Mouse (Mus musculus) erythroblast, embryonic 14.5 days (primary cell): ENCODE measurements around the gene Arpc2. TPM values are rescaled to one million over a fixed set of nuclear protein-coding genes. Genes with fewer than 3 reads are reported as not detected.

Experiments
- H3K27me3 ChIP-seq: 2 replicates; pipeline ENCODE4 v1.6.1; 2012; ENCODE audit warnings: inconsistent platforms; ENCODE audit not compliant: control insufficient read depth
- H3K36me3 ChIP-seq: 2 replicates; pipeline ENCODE4 v1.6.1; 2012; ENCODE audit warnings: mild to moderate bottlenecking, inconsistent platforms; ENCODE audit not compliant: control insufficient read depth
- H3K4me1 ChIP-seq: 2 replicates; pipeline ENCODE4 v1.6.1; 2012; ENCODE audit warnings: inconsistent platforms; ENCODE audit not compliant: control insufficient read depth
- H3K4me3 ChIP-seq: replicated peaks from 2 replicates; pipeline ENCODE3; 2012; ENCODE audit warnings: moderate library complexity, mild to moderate bottlenecking, inconsistent platforms
- H3K9me3 ChIP-seq: 2 replicates; pipeline ENCODE4 v1.6.1; 2012; ENCODE audit warnings: low read length, inconsistent platforms, mixed read lengths; ENCODE audit not compliant: control insufficient read depth
- GATA1 ChIP-seq: IDR thresholded peaks from 2 replicates; pipeline ENCODE4 v1.6.1; 2012; ENCODE audit warnings: low read length, inconsistent platforms, mixed read lengths
- TAL1 ChIP-seq: IDR thresholded peaks from 3 replicates; pipeline ENCODE4 v1.6.1; 2012; ENCODE audit warnings: low read length, inconsistent platforms, mixed read lengths
- polyA plus RNA-seq: library from polyadenylated mRNA; stranded (reverse); fragments of >175 nt; gene quantifications from 2 replicates; pipeline ENCODE4 v1.2.3, GENCODE M21; 2012

The Arpc2 gene
- polyA plus RNA-seq, 1 experiment = 7.8 TPM

- Histone ChIP-seq H3K9me3 (no peaks in the 10 kb centered on the region), H3K4me3 (no peak overlapping the region), H3K27me3 (no peaks in the 10 kb centered on the region; the same call in 1 of the 2 replicates), H3K4me1 (peaks cover 80% of the 10 kb centered on the region), H3K36me3 (peaks cover 29% of the 10 kb centered on the region)
- TF ChIP-seq TAL1 (no peak), GATA1 (no peak)
Observed at GRCm38 (mm10) chr1:74300347-74301110, 64.6 kb downstream of the Arpc2 start.

GRCm38 (mm10) chr1:74302229-74302628, 66.3 kb downstream of the Arpc2 start:
- H3K4me3 ChIP-seq = no peak overlapping the region
- no peaks in the 10 kb centered on the region for H3K9me3 ChIP-seq
- TF ChIP-seq TAL1 (no peak), GATA1 (no peak)
- H3K4me1 ChIP-seq = peaks cover 65% of the 10 kb centered on the region
- peaks cover 17% of the 10 kb centered on the region for H3K36me3 ChIP-seq
- H3K27me3 ChIP-seq = no peaks in the 10 kb centered on the region; the same call in 1 of the 2 replicates

- H3K36me3 ChIP-seq = peaks cover 13% of the 10 kb centered on the region
- no peaks in the 10 kb centered on the region for H3K9me3 ChIP-seq
- H3K4me3 ChIP-seq = no peak overlapping the region
- H3K4me1 ChIP-seq = peaks cover 61% of the 10 kb centered on the region
- TF ChIP-seq TAL1 (no peak), GATA1 (no peak)
- no peaks in the 10 kb centered on the region; the same call in 1 of the 2 replicates for H3K27me3 ChIP-seq
Observed at GRCm38 (mm10) chr1:74302835-74303234, 67.0 kb downstream of the Arpc2 start.

GRCm38 (mm10) chr1:74303509-74304338, 67.8 kb downstream of the Arpc2 start:
- Histone ChIP-seq H3K36me3 (peaks cover 6% of the 10 kb centered on the region), H3K4me1 (peaks cover 53% of the 10 kb centered on the region), H3K27me3 (no peaks in the 10 kb centered on the region; the same call in 1 of the 2 replicates), H3K9me3 (no peaks in the 10 kb centered on the region), H3K4me3 (peak overlapping the region; percentile 74)
- TF ChIP-seq GATA1 (no peak), TAL1 (no peak)

- Histone ChIP-seq H3K4me3 (peak overlapping the region; percentile 74), H3K36me3 (peaks cover 6% of the 10 kb centered on the region), H3K9me3 (no peaks in the 10 kb centered on the region), H3K4me1 (peaks cover 47% of the 10 kb centered on the region), H3K27me3 (no peaks in the 10 kb centered on the region; the same call in 1 of the 2 replicates)
- TF ChIP-seq TAL1 = no peak
- TF ChIP-seq GATA1 = no peak
Observed at GRCm38 (mm10) chr1:74304339-74304790, 68.5 kb downstream of the Arpc2 start.

- Histone ChIP-seq H3K9me3 (no peaks in the 10 kb centered on the region), H3K36me3 (peaks cover 6% of the 10 kb centered on the region), H3K4me1 (peaks cover 42% of the 10 kb centered on the region), H3K4me3 (no peak overlapping the region), H3K27me3 (no peaks in the 10 kb centered on the region; the same call in 1 of the 2 replicates)
- TF ChIP-seq TAL1 (no peak), GATA1 (no peak)
Observed at GRCm38 (mm10) chr1:74304946-74305345, 69.1 kb downstream of the Arpc2 start.

GRCm38 (mm10) chr1:74305522-74305921, 69.6 kb downstream of the Arpc2 start, which contains the start of gene Tmbim1:
TSS of gene Tmbim1 (minus strand) at chr1:74305622.
- TF ChIP-seq TAL1 (no peak), GATA1 (no peak)
- H3K4me3 ChIP-seq = peak within 1 kb of the TSS; percentile 74
- H3K4me1 ChIP-seq = peaks cover 37% of the 10 kb centered on the region
- H3K36me3 ChIP-seq = peaks cover 6% of the 10 kb centered on the region
- no peaks in the 10 kb centered on the region; the same call in 1 of the 2 replicates for H3K27me3 ChIP-seq
- H3K9me3 ChIP-seq = no peaks in the 10 kb centered on the region

GRCm38 (mm10) chr1:74307146-74307545, 71.3 kb downstream of the Arpc2 start:
- H3K4me1 ChIP-seq = peaks cover 32% of the 10 kb centered on the region
- H3K9me3 ChIP-seq = no peaks in the 10 kb centered on the region
- H3K27me3 ChIP-seq = no peaks in the 10 kb centered on the region; the same call in 1 of the 2 replicates
- no peaks in the 10 kb centered on the region for H3K36me3 ChIP-seq
- no peak overlapping the region for H3K4me3 ChIP-seq
- TF ChIP-seq GATA1 (no peak), TAL1 (no peak)
